Mouse (Mus musculus): Measurements from ENCODE around the gene Stx5a. TPM values are rescaled to one million over a fixed set of nuclear protein-coding genes. Genes with fewer than 3 reads are reported as not detected.

Gene Stx5a
- total RNA-seq (2021) = 10 to 100 TPM; 43.4 to 48.5 TPM

- DNase-seq = peak; percentile 95
Measured at GRCm38 (mm10) chr19:8741243-8741869, at the start of gene Stx5a. Gene Stx5a (plus strand): TSS chr19:8741413.

GRCm38 (mm10) chr19:8691871-8692539, 49.2 kb upstream of the Stx5a start:
- no peak for DNase-seq

- no peak for DNase-seq
Measured at GRCm38 (mm10) chr19:8692740-8693139, 48.5 kb upstream of the Stx5a start.

GRCm38 (mm10) chr19:8695330-8695729, 45.9 kb upstream of the Stx5a start:
- DNase-seq = peak; percentile 53

- DNase-seq = no peak
Measured at GRCm38 (mm10) chr19:8699652-8700051, 41.6 kb upstream of the Stx5a start.

- peak; percentile 46 for DNase-seq
Measured at GRCm38 (mm10) chr19:8702458-8702857, 38.8 kb upstream of the Stx5a start.

GRCm38 (mm10) chr19:8703571-8703970, 37.6 kb upstream of the Stx5a start:
- no peak for DNase-seq

GRCm38 (mm10) chr19:8705026-8705708, 36.0 kb upstream of the Stx5a start:
- no peak for DNase-seq

- no peak for DNase-seq
Measured at GRCm38 (mm10) chr19:8706132-8706667, 35.0 kb upstream of the Stx5a start.

- no peak for DNase-seq
Measured at GRCm38 (mm10) chr19:8706930-8707329, 34.3 kb upstream of the Stx5a start.

GRCm38 (mm10) chr19:8708954-8709353, 32.3 kb upstream of the Stx5a start:
- no peak for DNase-seq

GRCm38 (mm10) chr19:8710057-8710456, 31.2 kb upstream of the Stx5a start:
- DNase-seq = no peak

- DNase-seq = no peak
Measured at GRCm38 (mm10) chr19:8711506-8711905, 29.7 kb upstream of the Stx5a start.

- DNase-seq = no peak
Measured at GRCm38 (mm10) chr19:8711949-8712869, 29.0 kb upstream of the Stx5a start.

- DNase-seq = peak; percentile 85
Measured at GRCm38 (mm10) chr19:8712870-8713305, 28.3 kb upstream of the Stx5a start.

GRCm38 (mm10) chr19:8713306-8713996, 27.8 kb upstream of the Stx5a start:
- peak; percentile 96 for DNase-seq

GRCm38 (mm10) chr19:8713997-8714652, 27.1 kb upstream of the Stx5a start:
- DNase-seq = no peak

- no peak for DNase-seq
Measured at GRCm38 (mm10) chr19:8714653-8715481, 26.3 kb upstream of the Stx5a start.

GRCm38 (mm10) chr19:8715868-8716766, 25.1 kb upstream of the Stx5a start:
- DNase-seq = no peak

Measured in heart, postnatal 4 days (tissue).